Mouse (Mus musculus) erythroblast, embryonic 14.5 days (primary cell): ENCODE data around the gene Tm9sf3.

Experiments
- GATA1 ChIP-seq: IDR thresholded peaks from 2 replicates; pipeline ENCODE4 v1.6.1; 2012; ENCODE audit warnings: low read length, inconsistent platforms, mixed read lengths
- TAL1 ChIP-seq: IDR thresholded peaks from 3 replicates; pipeline ENCODE4 v1.6.1; 2012; ENCODE audit warnings: low read length, inconsistent platforms, mixed read lengths

DNA sequence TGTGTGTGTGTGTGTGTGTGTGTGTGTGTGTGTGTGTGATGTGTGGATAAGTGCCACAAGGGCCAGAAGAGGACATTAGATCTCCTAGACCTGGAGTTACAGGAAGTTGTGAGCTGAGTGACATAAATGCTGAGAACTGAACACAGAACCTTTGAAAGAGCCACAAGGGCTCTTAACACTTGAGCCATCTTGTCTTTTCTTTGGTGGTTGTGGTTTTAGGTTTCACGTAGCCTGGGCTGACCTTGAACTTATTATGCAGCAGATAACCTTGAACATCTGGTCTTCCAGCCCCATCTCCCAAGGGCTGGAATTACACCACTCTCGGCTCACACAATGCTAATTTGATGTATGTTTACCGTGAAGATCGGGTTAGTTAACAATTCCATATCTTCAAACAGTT, 48.2 kb upstream of the Tm9sf3 start:
- TF ChIP-seq GATA1 = no peak
- TF ChIP-seq TAL1 = no peak
